Mouse (Mus musculus) limb, embryonic 15.5 days (tissue): ENCODE data around the gene Ranbp3. TPM values are rescaled to one million over a fixed set of nuclear protein-coding genes. Genes with fewer than 3 reads are reported as not detected.

Experiments
- ATAC-seq: fragments of 200-750 bp; cut with Nextera tagmentation; 2 replicates; pipeline ENCODE4 v1.8.0; 2017; ENCODE audit warnings: low read depth, moderate TSS enrichment; ENCODE audit not compliant: insufficient number of reproducible peaks, low FRiP score, low TSS enrichment
- H3K27ac ChIP-seq: fragments of 300-500 bp; sonication (generic); 2 replicates; pipeline ENCODE4 v1.5.1; 2015; ENCODE audit warnings: moderate library complexity, mild to moderate bottlenecking, inconsistent platforms
- H3K27me3 ChIP-seq: fragments of 300-500 bp; sonication (generic); 2 replicates; pipeline ENCODE4 v1.6.1; 2015; ENCODE audit warnings: inconsistent platforms
- H3K36me3 ChIP-seq: fragments of 300-500 bp; sonication (generic); 2 replicates; pipeline ENCODE4 v1.6.1; 2015; ENCODE audit warnings: inconsistent platforms
- H3K4me1 ChIP-seq: fragments of 300-500 bp; sonication (generic); 2 replicates; pipeline ENCODE4 v1.6.1; 2015; ENCODE audit warnings: inconsistent platforms
- H3K4me2 ChIP-seq: fragments of 300-500 bp; sonication (generic); 2 replicates; pipeline ENCODE4 v1.6.1; 2015; ENCODE audit warnings: mild to moderate bottlenecking, inconsistent platforms
- H3K4me3 ChIP-seq: fragments of 300-500 bp; sonication (generic); 2 replicates; pipeline ENCODE4 v1.5.1; 2015; ENCODE audit warnings: mild to moderate bottlenecking, inconsistent platforms
- H3K9ac ChIP-seq: fragments of 300-500 bp; sonication (generic); 2 replicates; pipeline ENCODE4 v1.6.1; 2015; ENCODE audit warnings: inconsistent platforms
- H3K9me3 ChIP-seq: fragments of 300-500 bp; sonication (generic); 2 replicates; pipeline ENCODE4 v1.6.1; 2016; ENCODE audit warnings: inconsistent platforms
- WGBS: fragments of 180-500 bp; shearing (Covaris S2); methylation state at CpG from one replicate; pipeline ENCODE4 v1.1.7; 2015; 5-methylcytosine and 5-hydroxymethylcytosine counted together
- polyA plus RNA-seq: library from polyadenylated mRNA; unstranded; fragments of >200 nt; fragmentation: Nextera tagmentation; extraction: Ambion mirVana; gene quantifications from 2 replicates; pipeline ENCODE4 v1.2.1, GENCODE M21; 2015

Ranbp3 gene
- polyA plus RNA-seq, 1 experiment from 2014 or later = 86.0 TPM

DNA sequence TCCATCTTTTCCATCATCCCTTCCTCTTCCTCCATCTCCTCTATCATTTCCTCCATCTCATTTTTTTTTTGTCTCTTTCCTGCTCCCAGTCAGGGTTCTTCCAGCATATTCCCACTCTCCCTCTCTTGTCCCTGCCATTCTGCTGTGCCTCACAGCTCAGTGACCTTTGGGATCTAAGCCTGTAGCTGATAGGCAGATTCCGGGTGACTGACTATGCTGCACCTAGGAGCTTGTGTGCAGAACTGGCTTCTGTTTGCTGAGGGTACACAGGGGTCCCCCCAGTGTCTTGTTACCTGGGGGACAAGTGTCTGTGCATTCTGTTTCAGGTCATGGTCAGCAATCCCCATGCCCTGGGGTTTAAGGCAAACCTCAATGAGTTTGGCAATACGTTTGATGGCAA is 18.3 kb upstream of the Ranbp3 start:
- no peak overlapping the region for H3K4me3 ChIP-seq
- ATAC-seq = no peak
- H3K27ac ChIP-seq = no peak overlapping the region
- H3K36me3 ChIP-seq = no peaks in the 10 kb centered on the region
- H3K9me3 ChIP-seq = no peaks in the 10 kb centered on the region
- H3K4me1 ChIP-seq = no peaks in the 10 kb centered on the region
- 85% methylated on average over 2 of the region's 2 CpGs for whole genome bisulfite sequencing
- no peaks in the 10 kb centered on the region for H3K27me3 ChIP-seq
- H3K4me2 ChIP-seq = no peak overlapping the region
- no peak overlapping the region for H3K9ac ChIP-seq

DNA sequence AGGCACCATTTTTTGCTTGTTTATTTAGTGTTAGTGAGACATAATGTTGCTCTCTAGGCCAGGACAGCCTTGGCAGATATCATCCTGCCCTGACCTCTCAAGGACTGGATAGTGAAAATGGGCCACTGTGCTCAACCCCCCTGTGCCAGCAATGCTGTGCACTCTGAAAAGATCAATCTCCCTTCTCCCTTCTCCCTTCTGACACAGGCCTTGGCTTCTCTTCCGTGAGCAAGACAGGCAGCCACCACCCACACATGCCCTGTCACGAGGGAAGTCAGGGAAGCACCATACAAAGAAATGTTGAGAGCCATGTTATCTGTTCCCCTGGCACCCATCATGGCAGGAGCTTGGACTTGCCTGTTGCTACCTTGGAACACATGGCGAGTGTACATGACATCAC is 17.8 kb upstream of the Ranbp3 start:
- Histone ChIP-seq H3K27ac (no peak overlapping the region), H3K9ac (no peak overlapping the region), H3K4me3 (no peak overlapping the region), H3K4me1 (no peaks in the 10 kb centered on the region), H3K9me3 (no peaks in the 10 kb centered on the region), H3K4me2 (no peak overlapping the region), H3K27me3 (no peaks in the 10 kb centered on the region), H3K36me3 (no peaks in the 10 kb centered on the region)
- no peak for ATAC-seq
- 77% methylated on average over 3 of the region's 3 CpGs for WGBS

DNA sequence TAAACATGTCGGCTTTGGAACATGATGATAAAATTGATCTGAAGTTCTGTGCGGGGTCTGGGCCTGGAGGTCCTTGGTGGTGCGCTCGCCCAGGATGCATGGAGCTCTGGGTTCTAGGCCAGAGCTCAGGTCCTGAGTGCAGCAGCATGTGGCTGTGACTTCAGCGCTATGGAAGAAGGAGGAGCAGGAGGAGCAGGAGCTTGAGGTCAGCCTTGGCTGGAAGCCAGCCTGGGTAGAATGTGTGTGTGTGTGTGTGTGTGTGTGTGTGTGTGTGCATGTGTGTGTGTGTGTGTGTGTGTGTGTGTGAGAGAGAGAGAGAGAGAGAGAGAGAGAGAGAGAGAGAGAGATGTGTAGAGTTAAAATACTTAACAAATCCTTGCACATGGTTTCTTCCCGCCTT is 16.9 kb upstream of the Ranbp3 start:
- WGBS = 88% methylated on average over 6 of the region's 6 CpGs
- no peak for ATAC-seq

DNA sequence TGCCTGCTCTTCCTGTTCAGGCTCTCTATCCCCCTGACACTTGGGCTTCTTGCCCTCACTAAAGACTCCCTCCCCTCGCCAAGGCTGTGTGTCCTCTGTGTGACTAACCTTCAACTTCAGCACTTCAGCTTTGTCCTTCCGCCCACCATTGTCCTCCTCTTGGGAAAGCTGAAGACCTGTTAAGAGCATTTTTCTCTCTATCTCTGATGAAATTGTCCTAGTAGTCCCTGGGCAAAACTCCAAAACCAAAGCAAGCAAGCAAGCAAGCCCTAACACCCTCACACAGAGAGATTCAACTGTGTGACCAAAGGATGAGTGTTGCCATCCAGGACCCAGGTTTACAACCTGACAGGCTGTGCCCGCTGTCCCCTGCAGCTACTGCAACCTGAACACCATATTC is 9.4 kb upstream of the Ranbp3 start:
- Histone ChIP-seq H3K9me3 (no peaks in the 10 kb centered on the region), H3K9ac (no peak overlapping the region), H3K4me1 (peaks cover 13% of the 10 kb centered on the region), H3K27ac (no peak overlapping the region), H3K4me3 (no peak overlapping the region), H3K36me3 (no peaks in the 10 kb centered on the region), H3K4me2 (0 out of 2 replicates have a peak overlapping the region, but pooled peaks have one; percentile 8), H3K27me3 (peaks cover 9% of the 10 kb centered on the region; the same call in 1 of the 2 replicates)
- no peak for ATAC-seq
- WGBS = 68% methylated on average over 3 of the region's 3 CpGs

More for the DNA sequence above, 16.9 kb upstream of the Ranbp3 start:
- no peaks in the 10 kb centered on the region for H3K4me1 ChIP-seq
- no peak overlapping the region for H3K4me3 ChIP-seq
- H3K27me3 ChIP-seq = no peaks in the 10 kb centered on the region
- no peak overlapping the region for H3K4me2 ChIP-seq
- H3K36me3 ChIP-seq = no peaks in the 10 kb centered on the region
- H3K9me3 ChIP-seq = no peaks in the 10 kb centered on the region
- H3K9ac ChIP-seq = no peak overlapping the region
- no peak overlapping the region for H3K27ac ChIP-seq

- Histone ChIP-seq H3K9me3 (no peaks in the 10 kb centered on the region), H3K4me1 (peaks cover 13% of the 10 kb centered on the region), H3K9ac (no peak overlapping the region), H3K4me2 (0 out of 2 replicates have a peak overlapping the region, but pooled peaks have one; percentile 8), H3K27me3 (peaks cover 9% of the 10 kb centered on the region; the same call in 1 of the 2 replicates), H3K27ac (no peak overlapping the region), H3K36me3 (no peaks in the 10 kb centered on the region), H3K4me3 (no peak overlapping the region; the same call in 1 of the 2 replicates)
- no peak for ATAC-seq
- 6% methylated on average over 10 of the region's 10 CpGs for WGBS
Measured at GRCm38 (mm10) chr17:56664333-56664732, 8.8 kb upstream of the Ranbp3 start.

- 84% methylated on average over 4 of the region's 4 CpGs for WGBS
Measured at GRCm38 (mm10) chr17:56666384-56666783, 6.7 kb upstream of the Ranbp3 start.

DNA sequence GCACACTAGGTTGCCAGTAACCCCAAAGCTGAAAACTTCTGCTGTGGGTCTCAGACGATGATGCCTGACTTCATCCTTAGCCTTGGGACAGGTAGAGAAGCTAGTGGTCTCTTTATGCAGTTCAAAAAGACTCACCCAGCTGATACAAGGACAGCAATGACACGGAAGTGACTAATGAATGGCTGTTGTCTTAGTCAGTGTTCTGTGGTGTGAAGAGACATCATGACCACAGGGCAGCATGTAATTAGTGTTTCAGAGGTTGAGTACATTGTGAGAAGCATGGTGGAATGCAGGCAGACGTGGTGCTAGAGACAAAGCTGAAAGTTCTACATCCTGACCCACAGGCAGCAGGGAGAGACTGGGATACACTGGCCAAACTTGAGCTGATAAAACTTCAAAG is 5.5 kb upstream of the Ranbp3 start:
- ATAC-seq = no peak
- Histone ChIP-seq H3K36me3 (no peaks in the 10 kb centered on the region), H3K9me3 (no peaks in the 10 kb centered on the region), H3K9ac (no peak overlapping the region), H3K4me2 (no peak overlapping the region), H3K27me3 (peaks cover 9% of the 10 kb centered on the region; the same call in 1 of the 2 replicates), H3K27ac (no peak overlapping the region), H3K4me1 (peaks cover 16% of the 10 kb centered on the region), H3K4me3 (no peak overlapping the region)
- 67% methylated on average over 3 of the region's 3 CpGs for WGBS

More at GRCm38 (mm10) chr17:56666384-56666783, 6.7 kb upstream of the Ranbp3 start:
- Histone ChIP-seq H3K9ac (no peak overlapping the region), H3K4me2 (no peak overlapping the region), H3K9me3 (no peaks in the 10 kb centered on the region), H3K27me3 (peaks cover 9% of the 10 kb centered on the region; the same call in 1 of the 2 replicates), H3K4me1 (peaks cover 13% of the 10 kb centered on the region), H3K27ac (no peak overlapping the region), H3K4me3 (no peak overlapping the region), H3K36me3 (no peaks in the 10 kb centered on the region)
- ATAC-seq = no peak

DNA sequence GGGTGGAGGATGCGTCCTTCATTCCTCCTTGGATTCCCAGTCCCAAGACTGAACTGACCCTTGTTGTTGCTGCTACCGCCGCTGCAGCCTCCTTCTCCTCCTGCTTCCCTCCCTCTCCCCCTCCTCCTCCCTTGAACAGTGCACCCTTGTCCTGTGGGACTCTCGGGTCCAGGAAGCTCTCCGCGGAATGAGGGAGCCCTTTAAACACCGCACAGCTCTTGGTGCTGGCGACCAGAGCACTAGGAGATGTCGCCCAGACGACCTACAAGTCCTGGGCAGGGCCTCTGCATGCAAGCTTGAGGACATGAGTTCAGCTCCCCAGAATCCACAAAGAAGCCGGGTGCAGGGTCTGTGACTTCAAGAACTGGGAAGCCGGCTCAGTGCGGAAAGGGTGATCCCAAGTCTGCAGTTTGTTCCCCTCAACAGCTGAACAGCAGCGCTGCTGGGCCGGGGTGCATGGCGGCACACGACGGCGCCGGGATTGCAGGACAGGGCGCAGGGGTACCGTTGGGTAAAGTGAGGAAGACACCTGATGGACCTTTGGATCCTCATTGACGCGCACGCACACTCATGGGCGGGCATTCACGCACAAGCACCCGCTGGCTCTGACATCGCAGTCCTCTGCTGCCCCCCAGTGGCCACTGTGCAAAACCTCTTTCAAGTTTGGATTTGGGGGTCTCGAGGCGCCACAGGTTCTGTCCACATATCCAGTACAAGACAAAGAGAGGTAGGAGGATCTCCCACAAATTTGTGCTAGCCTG is 4.5 kb upstream of the Ranbp3 start:
- Histone ChIP-seq H3K9ac (peak overlapping the region; percentile 36; the same call in 1 of the 2 replicates), H3K9me3 (no peaks in the 10 kb centered on the region), H3K4me3 (peak overlapping the region; percentile 42), H3K36me3 (no peaks in the 10 kb centered on the region), H3K27ac (no peak overlapping the region), H3K27me3 (peaks cover 9% of the 10 kb centered on the region; the same call in 1 of the 2 replicates), H3K4me2 (peak overlapping the region; percentile 89), H3K4me1 (peaks cover 18% of the 10 kb centered on the region)
- WGBS = 3% methylated on average over 31 of the region's 31 CpGs
- no peak for ATAC-seq

DNA sequence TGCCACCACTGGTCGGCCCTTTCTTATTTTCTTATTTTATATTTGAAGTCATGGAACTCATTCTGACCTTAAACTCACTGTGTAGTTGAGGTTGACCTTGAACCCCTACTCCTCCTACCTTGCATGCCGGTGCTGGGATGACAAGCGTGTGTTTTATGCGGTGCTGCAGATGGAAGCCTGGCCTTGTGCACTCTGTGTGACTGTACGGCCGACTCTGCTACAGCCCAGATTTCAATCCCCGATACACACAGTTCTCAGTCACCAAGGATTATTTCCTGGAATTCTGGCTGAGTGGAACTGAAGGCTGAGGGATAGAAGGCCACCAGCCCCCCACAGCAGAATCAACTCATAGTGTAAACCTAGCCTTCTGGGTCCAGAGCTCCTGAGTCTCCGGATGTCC is 3.3 kb upstream of the Ranbp3 start:
- no peak overlapping the region for H3K27ac ChIP-seq
- H3K4me1 ChIP-seq = peaks cover 16% of the 10 kb centered on the region
- H3K9me3 ChIP-seq = no peaks in the 10 kb centered on the region
- WGBS = 86% methylated on average over 8 of the region's 8 CpGs
- H3K4me3 ChIP-seq = no peak overlapping the region
- H3K9ac ChIP-seq = no peak overlapping the region
- H3K36me3 ChIP-seq = no peaks in the 10 kb centered on the region
- no peak for ATAC-seq
- H3K4me2 ChIP-seq = no peak overlapping the region
- peaks cover 9% of the 10 kb centered on the region; the same call in 1 of the 2 replicates for H3K27me3 ChIP-seq

DNA sequence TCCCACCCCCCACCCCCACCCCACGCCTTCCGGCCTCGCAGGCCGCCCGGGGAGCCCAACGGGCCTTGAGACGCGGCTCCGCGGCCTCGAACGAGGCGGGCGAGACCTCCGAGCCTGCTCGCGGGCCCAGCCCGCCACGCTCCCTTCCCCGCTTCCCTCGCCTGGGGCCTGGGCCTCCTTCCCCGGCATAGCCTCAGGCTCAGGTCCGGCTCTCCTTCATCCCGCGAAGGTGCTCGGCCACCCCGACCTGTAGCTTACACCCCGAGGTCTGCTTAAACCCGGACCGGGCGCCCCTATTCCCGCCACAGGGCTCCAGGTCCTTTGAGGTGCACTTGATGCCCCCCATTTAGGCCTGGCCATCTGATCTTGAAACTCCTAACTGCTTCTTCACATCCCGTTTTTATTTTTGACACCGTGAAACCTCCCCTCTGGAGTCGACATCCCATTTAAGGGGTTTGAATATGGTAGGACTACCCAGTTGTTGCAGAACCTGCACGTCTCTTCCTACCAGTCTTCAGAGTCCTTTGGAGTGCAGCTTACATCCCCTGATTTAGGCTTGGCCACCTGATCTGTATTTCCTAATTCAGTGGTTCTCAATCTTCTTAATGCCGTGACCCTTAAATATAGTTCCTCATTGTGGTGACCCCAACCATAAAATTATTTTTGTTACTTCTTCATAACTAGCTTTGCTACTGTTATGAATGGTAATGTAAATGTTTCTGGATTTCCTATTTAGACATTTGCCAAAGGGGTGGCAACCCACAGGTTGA is 738 bp downstream of the Ranbp3 start:
- peak overlapping the region; percentile 93 for H3K9ac ChIP-seq
- no peaks in the 10 kb centered on the region for H3K27me3 ChIP-seq
- peak overlapping the region; percentile 59 for H3K4me2 ChIP-seq
- ATAC-seq = peak; percentile 1; the same call in 1 of the 2 replicates
- peak overlapping the region; percentile 93 for H3K4me3 ChIP-seq
- peaks cover 31% of the 10 kb centered on the region for H3K4me1 ChIP-seq
- H3K36me3 ChIP-seq = peaks cover 23% of the 10 kb centered on the region
- 1% methylated on average over 35 of the region's 37 CpGs for WGBS
- no peaks in the 10 kb centered on the region for H3K9me3 ChIP-seq
- peak overlapping the region; percentile 89 for H3K27ac ChIP-seq

DNA sequence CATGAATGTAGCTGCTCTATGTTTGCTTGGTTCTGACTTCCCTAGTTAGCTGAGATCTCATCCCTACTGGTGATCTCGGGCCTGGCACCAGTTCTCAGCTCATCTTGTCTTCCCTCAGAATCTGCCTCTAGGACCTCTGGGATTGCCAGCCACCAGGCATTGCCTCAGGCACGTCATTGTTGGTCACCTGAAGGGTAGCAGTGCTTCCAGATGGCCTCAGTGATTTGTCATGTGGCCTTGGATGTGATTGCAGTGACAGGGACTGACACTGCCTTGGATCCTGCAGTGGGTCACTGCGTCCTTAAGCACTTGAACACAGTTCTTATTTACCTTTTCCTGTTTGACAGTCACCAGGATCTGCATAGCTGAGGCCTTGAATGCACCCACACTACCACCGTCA is 8.7 kb downstream of the Ranbp3 start:
- Histone ChIP-seq H3K9me3 (no peaks in the 10 kb centered on the region), H3K9ac (no peak overlapping the region), H3K27ac (no peak overlapping the region), H3K4me3 (no peak overlapping the region), H3K27me3 (no peaks in the 10 kb centered on the region), H3K36me3 (peaks cover 68% of the 10 kb centered on the region), H3K4me2 (no peak overlapping the region), H3K4me1 (0 out of 2 replicates have a peak, but pooled peaks cover 7% of the 10 kb centered on the region)
- 73% methylated on average over 4 of the region's 4 CpGs for WGBS
- no peak for ATAC-seq

DNA sequence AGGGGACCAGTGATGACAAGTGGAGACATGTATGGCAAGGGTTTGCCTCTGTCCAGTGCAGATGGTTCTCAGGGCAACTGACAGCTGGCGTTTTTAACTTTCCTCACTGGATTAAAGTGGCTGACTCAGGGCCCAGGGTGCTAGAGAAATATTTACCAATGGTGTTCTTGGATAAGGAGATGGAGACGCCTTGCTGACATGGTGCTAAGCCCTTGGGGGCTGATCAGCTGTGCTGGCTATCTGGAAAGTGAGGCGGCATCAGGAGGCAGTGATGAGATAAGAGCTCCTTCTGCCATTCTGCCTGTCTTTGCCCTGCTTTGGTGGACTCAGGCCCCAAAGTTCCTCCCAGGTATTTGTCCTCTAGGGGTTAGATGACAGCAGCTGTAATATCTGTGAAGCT is 9.8 kb downstream of the Ranbp3 start:
- H3K27me3 ChIP-seq = no peaks in the 10 kb centered on the region
- H3K4me3 ChIP-seq = no peak overlapping the region
- ATAC-seq = no peak
- H3K9me3 ChIP-seq = no peaks in the 10 kb centered on the region
- H3K27ac ChIP-seq = no peak overlapping the region
- WGBS = 78% methylated on average over 3 of the region's 3 CpGs
- no peak overlapping the region for H3K9ac ChIP-seq
- H3K4me1 ChIP-seq = 0 out of 2 replicates have a peak, but pooled peaks cover 2% of the 10 kb centered on the region
- H3K36me3 ChIP-seq = peaks cover 68% of the 10 kb centered on the region
- no peak overlapping the region for H3K4me2 ChIP-seq
